Mouse (Mus musculus) telencephalon, adult 2 months (tissue): ENCODE measurements at regions not wholly inside any gene's neighbourhood (a gene's known extent, or its start where the extent isn't known, plus 50 kb on each side); places are given as distances from the start of the nearest gene placed in this dataset.
"Not testable (repeated sequence)": the region's sequence is repeated elsewhere in the genome, so short reads cannot be mapped to it uniquely, and the experiment has no call there.

Source experiments
- DNase-seq: peaks from one replicate; pipeline ENCODE4 v3.0.0-alpha.2; 2011; ENCODE audit warnings: low read depth, low spot score

DNA sequence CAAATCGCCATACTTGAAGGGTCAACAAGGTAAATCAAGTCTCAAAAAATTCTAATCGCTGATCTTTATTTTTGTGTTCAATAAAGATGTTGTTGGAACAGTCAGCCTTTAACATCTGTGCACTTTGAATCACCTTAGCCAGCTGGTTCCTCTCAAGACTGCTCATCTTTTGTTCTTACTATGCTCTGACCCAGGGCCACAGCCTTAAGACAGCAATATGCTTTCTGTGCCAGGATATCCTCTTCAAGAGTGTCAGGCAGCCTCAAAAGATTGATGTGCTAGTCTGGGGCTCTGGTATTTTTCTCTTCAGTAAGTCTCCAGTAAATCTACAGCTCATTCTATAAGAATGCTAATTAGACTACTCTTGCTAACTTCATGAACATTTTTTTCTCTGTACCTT lies 199.9 kb downstream of the Dph6 start:
- no peak for DNase-seq

DNA sequence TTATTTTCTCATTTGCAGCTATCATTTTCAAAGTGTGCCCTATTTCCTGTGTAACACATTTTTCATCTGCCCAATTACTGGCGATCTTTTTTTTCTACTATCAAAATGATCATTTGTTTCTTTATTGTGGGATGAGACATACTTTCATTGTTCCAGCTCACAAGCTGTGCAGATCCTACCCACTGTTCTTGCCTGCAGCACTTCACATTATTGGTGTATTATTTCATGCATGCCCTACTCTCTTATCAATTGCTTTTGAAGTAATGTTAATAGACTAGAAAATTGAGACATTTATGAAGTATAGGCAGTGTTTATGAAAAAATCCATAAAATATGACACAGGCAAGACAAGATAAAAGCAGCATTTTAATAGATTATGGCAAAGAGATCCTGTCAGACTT lies 204.6 kb downstream of the Dph6 start:
- no peak for DNase-seq

DNA sequence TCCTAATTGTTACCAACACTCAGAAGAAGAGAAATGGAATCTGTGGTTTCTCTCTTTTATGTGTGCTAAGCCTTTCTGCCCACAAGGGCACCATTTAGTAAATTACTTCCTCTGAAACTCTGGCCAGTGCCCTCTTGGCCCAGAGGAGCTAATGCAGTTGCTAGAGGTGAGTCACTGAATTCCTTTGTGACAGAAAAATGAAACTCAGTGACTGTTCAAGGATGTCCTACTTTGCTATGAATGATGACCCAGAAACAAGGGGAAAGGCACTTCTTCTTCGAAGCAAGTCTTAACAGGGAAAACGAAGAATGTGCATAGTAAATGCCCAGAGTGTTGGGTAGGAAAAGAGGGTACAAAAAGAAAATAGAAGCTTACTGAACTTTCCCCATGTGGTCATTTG lies 211.0 kb downstream of the Dph6 start:
- DNase-seq, result no peak

DNA sequence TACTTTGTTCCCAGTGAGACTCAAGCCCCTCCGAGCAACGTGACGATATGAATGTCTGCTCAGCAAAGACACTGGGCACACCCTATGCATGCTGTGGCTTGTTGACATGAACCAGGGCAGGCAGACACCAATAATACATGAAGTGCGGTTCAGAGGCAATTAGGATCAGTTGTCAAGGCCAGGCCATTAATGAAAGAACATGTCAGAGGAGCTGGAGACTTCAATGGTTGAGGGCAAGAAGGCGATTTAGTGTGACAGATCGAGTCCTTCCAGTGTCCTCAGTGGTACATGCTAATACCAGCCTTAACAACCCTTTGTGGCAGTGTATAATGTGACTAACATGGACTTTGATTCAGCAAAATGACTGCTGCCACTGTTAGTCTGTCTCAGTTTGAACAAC lies 213.8 kb downstream of the Dph6 start:
- DNase-seq, result no peak

DNA sequence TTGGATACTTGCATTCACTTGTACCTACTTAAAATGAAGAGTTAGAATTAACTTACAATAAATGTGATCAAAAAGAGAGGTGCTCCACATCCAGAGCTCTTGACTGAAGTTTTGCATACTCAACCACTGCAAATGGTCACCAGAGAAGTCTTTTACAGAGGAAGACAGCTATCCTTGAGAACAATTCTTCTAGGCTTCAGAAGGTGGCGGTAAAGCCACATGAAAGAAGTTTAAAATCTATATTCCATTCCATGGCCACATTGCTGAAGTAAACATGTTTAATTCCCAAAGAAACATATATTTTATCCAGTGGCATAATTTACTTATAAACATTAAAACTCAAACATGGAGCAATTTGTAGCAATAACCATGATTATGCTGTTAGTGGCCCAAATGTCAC lies 215.1 kb downstream of the Dph6 start:
- peak; percentile 19 for DNase-seq

DNA sequence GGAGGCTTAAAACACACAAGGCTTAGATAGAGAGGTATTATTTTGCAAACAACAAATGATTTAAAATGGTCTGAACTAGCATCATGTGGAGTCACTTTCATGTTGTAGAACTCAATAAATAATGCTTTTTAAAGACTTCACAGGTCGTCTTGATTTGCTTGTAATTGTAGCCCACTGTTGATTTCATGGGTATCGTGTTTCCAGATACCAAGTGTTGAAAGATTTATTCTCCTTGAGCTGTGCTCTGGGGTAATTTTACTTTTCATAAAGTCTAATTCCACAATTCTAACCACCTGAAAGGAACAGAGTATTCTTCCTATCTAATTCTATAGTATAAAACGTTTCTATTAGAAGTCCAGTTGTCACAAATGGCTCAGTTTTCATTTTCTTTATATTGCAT lies 216.7 kb downstream of the Dph6 start:
- DNase-seq, result no peak

DNA sequence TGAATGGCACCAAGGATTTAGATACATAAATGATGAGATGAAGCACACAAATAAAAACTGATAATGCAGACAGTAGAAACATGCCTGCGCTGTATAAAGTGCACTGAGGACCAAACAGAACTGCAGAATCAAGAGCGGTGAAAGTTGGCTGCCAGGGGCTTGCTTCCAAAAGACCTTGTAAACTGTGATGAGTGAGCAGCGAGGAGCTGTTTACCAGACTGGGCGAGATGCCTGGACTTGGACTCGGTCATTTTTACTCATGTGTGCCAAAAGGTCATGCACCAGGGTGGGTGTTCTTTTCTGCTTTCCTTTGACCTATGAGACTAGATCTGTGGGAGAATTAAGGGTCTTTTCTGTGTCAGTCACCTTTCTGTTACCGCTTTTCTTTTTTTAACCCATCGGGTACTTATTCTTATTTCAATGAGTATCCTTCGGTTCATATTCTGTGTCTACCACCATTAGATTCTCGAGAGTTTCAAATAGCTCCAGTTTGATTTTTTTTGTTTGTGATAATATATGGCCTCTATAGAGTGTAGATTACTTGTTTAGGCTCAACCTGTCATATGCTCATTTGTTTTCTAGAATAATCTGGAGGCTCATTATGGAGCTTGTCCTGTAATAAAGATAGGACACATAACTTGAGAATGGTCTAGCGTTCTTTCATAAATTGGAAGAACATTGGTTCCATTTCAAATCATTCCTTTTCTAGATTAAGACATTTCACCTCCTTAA lies 226.3 kb upstream of the Zfp770 start:
- no peak for DNase-seq

DNA sequence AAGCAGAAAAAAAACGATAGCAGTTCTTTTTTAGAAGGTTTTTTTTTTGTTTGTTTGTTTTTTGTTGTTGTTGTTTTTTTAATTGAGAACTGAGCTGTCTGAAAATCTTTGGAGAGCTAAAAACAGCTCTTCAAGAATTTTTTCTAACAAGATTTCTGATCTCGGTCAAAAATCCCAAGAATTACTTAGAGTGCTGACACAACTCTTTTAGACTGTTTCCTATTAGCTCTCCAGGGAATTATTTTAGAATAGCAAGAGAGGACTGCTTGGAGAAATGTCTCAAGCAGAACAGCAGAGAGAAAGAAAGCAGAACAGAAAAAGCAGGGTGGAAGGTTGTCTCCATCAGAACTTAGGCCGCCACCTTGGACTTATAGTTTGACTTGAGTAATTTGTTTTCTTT lies 218.1 kb upstream of the Zfp770 start:
- no peak for DNase-seq

DNA sequence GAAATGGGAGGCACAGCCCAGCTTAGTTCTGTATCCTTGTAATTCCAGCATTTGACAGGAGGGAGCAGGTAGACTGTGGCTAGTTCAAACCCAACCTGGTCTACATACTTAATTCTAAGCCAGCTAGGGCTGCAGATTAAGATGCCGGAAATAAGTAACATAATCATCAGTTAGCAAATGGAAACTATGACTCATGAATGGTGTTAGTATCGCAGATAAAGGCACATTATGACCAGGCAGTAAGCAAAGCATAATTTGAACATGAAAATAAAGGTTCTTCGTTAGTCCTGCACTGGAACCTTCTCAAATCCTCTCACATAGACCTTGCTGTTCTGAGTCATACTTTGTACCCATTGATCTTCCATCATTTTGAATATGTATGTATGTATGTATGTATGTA lies 211.7 kb upstream of the Zfp770 start:
- DNase-seq, result no peak

DNA sequence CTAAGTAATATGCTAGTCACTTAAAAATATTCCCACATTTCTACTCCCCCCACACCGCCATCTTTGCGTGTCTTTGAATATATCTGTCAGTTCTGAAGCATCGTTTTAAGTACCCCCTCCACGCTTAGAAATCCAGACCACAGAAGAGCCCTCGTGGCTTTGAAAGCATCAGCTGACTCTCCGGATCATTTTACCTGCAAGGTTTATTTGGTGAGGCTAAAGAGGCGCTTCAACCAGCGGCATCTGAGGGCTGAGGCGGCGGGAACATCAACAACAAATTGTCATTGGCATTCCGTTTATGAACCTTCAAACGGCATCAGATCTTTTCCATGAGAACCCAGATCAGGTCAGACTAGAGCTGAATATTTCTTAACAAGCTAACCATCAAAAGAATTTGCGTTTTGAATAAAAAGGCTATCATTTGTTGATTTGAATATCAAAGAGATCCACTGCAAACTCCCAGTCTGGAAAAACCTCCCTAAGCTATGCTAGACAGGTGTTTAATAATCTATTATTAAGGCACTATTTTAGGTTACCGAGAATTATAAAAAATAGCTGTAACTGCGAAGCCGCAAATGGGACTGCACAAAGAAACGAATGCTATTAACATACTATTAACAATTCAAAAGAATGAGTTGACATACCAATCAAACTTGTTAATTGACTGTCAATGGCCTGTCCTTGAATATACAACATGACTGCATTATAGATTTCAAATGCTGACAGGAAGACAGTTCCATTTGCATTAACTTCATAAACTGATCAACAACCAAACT lies 210.9 kb upstream of the Zfp770 start:
- peak; percentile 5 for DNase-seq

DNA sequence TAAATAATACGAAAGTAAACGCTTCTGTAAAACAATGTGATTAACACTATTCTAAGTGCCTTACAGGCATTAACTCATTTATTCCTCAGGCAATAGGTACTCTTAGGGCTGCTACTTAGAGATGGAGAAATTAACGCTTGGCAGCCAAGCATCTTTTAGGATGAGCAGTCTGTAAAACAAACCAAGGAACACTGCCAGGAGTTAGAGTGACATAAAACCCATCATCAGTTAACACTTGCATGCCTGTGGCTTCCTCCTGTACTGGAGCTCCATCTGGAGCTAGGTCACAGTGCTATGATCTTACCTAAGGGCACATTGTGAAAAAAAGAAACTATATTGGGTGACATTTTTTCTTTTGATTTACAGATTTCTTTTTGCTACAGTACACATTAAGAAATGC lies 209.4 kb upstream of the Zfp770 start:
- no peak for DNase-seq

DNA sequence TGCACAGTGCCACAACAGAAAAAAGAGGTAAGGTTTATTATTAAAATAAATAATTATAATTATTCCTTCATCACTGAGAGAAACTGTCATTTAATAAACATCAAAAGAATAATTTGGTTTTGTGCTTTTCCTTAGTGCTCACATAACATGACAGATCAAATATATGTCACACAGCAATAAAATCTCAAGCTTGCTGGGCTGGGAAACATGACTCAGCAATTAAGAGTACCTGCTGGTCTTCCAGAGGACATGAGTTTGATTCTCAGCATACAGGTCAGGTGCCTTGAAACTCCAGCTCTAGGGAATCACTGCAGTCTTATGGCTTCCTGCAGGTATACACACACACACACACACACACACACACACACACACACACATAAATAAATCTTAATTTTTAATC lies 208.3 kb upstream of the Zfp770 start:
- no peak for DNase-seq

DNA sequence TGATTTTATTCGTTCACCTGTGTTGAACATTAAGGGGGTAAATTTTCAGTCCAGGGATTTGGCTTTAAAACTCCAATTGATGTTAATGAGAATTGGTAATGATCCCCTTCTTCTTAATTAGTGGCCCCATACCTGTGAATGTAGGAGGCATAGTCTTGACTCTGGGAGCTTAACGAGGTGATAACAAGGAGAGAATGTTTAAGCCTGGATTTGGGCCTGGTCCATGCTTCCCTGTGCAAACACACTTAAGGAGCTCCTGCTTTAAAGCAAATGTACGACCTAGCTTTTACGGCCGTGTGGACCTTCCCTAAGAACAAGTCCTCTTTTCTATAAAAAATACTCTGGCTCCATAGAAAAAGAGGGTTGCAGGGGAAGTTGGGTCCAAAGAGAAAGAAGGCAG lies 206.1 kb upstream of the Zfp770 start:
- DNase-seq, result no peak

DNA sequence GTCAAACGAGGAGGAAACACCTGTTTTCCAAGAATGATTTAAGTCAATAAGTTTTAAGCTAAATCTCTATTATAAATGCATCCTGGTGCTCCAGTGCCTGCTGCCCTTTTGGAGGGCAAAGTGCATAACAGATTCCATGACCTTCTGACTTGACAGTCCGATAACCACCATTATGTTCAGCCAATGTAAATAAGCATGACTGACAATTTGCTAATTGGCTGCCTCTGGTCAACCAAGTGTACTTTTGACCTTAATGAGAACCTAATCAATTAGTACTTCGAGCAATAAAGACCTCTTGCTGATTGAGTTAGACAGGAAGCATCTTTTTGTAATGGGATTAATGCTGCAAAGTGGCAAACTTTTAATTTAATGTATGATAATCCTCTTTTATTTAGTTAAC lies 183.3 kb upstream of the Zfp770 start:
- DNase-seq, result no peak

DNA sequence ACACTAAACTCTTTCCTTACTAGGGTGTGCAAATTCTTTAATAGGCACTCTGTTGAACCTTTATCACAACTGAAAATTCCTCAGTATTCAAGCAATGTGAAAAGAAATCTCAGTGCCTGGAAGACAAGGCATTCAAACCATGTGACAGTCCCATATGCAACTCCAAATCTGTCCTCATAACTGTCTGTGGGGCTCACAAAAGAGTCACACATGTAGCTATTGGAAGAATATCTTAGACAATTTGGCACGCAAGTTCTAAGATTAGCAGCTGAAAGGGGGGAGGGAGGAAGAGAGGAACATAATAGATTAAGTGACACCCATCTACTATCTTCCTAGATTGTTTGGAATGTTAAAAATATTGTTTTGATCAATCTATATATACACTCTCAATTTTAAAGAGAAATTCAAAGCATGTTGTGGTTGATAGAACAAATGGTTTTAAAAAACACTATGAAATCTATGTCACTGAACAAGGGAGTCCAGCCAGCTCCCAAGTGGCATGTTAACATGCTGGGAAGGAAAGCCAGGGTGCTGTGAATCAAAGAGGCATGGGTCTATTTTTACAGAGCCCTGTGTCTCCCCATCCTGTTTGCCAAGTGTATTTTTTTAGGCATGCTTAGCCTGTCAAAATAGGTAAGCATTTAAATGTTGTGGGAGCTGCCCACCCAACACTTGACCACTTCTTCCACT lies 177.7 kb upstream of the Zfp770 start:
- no peak for DNase-seq

DNA sequence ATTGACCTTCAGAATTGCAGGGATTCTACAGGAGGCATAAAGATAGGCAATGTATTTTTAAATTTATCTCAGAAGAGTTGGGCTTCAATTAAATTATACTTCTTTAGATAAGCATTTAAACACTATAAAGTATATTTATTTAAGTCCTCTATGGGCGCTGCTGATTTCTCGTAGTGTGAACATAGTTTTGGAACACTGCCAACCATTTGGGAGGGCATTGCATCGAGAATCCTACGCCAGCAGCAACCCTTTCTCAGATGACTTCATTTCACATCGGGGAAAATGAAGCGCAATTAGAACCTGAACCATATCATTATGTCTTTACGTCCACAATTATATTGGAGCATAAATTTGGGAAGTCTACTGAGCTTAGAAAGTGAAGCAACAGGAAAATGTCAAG lies 172.2 kb upstream of the Zfp770 start:
- DNase-seq, result no peak

DNA sequence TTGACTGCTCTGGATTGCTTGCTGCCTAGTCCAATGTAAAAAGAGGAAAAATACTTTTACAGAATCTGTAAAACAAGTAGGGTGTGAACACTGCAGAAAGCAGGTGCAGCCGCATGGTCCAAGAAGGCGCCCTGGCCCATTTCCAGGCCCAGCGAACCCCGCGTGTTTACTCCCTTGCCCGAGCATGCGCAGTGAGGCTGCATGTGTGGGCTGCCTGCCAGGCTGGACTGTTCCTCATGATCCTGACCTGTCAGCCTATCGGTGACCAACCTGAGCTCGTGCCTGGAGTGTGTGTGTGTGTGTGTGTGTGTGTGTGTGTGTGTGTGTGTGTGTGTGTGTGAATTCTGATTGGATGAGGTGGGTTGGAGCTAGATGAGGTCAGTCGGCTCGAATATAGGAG lies 152.6 kb upstream of the Zfp770 start:
- DNase-seq, result not testable (repeated sequence)

DNA sequence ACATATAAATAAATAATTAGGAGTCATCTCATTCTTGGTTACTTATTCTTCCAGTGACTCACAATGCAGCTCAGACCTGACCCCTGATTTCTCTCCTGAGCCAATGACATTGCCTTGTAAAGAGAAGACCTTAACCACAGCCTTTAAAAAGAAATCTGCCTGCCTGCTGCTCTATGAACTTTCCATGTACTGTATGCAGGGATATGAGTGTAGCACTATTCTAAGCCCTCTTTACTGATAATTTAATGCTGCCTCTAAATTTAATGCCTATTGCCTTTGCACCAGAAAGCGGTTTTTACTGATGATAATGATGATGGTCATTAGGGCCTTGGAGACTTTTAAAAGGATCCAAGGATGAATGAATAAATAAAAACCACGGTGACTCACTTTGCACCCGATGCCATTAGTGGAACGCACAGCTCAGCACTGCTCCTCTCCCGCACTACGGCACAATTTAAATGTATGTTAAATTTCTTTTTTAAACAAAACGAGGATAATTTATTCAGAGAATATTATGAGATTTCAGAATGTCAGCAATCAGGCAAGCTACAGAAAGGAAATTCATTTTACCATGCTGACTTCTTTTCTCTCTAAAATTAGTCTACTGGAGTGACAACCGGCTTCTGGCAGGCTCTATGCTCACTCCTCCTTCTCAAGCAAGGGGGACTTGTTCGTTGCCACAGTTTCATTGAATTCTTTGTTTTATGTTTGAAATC lies 139.5 kb upstream of the Zfp770 start:
- peak; percentile 31 for DNase-seq

DNA sequence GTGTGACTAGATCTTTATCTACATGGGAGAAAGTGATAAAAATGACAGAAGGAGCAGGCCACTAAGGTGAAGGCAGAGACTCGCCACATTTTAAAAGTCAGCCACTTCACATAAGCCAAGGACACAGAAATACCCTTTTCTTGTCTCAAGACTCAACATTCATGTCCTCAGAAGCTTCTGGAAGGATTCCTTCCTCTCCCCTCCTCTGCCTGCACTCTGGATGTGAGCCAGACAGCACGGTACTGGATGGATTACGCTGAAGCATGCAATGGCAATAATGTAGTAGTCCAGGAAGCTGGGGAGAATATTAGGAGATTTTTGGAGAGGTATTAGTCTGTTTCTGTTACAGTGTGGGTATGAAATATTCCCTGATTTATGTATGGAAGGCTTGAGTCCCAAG lies 100.5 kb upstream of the Zfp770 start:
- DNase-seq, result no peak

DNA sequence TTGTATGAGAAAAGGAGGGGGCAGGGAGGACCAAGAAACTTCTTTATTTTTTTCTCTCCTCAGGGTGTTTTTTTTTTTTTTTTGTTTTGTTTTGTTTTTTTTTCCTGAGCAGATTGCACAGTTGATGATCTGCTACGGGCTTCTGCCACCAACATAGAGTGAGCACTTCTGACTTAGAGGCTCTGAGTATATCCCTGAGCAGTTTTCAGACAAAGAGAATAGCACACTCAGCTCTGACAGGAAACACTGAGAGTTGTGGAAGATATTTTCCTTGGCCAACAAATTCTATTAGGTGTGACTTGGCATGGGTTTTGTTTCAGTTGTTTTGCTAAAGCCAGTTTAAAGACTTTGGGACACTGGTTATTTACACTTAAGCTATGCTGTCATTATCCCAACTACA lies 93.8 kb upstream of the Zfp770 start:
- no peak for DNase-seq

DNA sequence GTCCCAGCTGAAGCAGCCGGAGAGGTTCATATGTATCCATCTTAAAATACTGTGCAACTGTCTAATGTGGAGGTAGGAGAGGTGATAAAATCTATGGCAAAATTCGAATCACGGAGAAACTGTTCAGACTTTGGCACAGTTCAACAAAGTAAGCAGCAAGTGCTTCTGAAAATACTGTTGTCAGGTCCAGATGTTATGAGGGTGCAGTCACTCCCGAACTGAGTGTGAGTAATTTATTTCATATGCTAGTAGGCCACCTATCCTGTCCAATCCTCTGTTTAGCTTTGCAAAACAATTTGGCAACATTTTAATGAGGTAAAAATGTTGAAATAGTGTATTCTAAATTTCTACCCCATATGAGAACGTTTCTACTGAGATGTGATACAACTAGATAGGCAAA lies 90.1 kb upstream of the Zfp770 start:
- DNase-seq, result no peak

DNA sequence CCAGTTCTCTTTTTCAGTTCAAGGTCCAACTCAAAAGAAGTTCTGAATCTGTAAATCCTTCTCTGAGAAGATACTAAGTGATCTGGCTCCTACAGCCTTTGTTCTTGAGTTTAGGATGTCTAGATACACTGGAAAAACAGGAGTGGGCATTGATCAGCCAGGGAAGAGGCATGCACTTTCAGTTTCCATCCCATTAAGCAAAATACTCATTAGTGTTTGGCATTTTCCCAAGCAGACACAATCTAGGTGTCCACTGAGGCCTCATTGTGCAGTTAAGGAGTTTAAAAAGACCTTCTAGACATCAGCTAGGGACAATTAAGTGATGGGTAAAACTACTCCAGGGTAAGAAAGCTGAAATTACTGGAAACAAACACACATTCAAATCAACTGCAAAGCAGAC lies 74.3 kb upstream of the Zfp770 start:
- no peak for DNase-seq
